Mouse (Mus musculus) E14TG2a.4 (cell line): Measurements from ENCODE around the gene Tmc1.

Source experiments
- CTCF ChIP-seq: conservative IDR thresholded peaks from 2 replicates; pipeline ENCODE4 v1.5.1; 2014; ENCODE audit warnings: low read length
- NANOG ChIP-seq: IDR thresholded peaks from 2 replicates; pipeline ENCODE4 v1.6.1; 2014; ENCODE audit warnings: borderline replicate concordance, low read length, mixed read lengths
- POU5F1 ChIP-seq: IDR thresholded peaks from 2 replicates; pipeline ENCODE4 v1.6.1; 2014; ENCODE audit warnings: low read length, borderline replicate concordance

- TF ChIP-seq CTCF (no peak), POU5F1 (no peak), NANOG (no peak)
Measured at GRCm38 (mm10) chr19:20761119-20761518, 192.9 kb downstream of the Tmc1 start.
